Mouse (Mus musculus) MEL (cell line): ENCODE data around the gene Il18r1. TPM values are rescaled to one million over a fixed set of nuclear protein-coding genes. Genes with fewer than 3 reads are reported as not detected.

Experiments used
- DNase-seq: peaks from one replicate; pipeline ENCODE4 v3.0.0; 2011; ENCODE audit warnings: low read depth, low spot score
- H3K27ac ChIP-seq: 2 replicates; pipeline ENCODE4 v1.5.1; 2012; ENCODE audit warnings: low read depth, mild to moderate bottlenecking, control low read depth, low read length, moderate library complexity; ENCODE audit not compliant: control insufficient read depth
- H3K27me3 ChIP-seq, 2 experiments: fragments of 150-350 bp in 1 of 2; sonication (generic) in 1 of 2; 2 replicates each; pipeline ENCODE4 v1.6.1; 2012; ENCODE audit warnings: low read length in 2 of 2, mild to moderate bottlenecking in 2 of 2, improper control_type of control experiment in 1 of 2, moderate library complexity in 1 of 2; ENCODE audit not compliant: insufficient read depth in 2 of 2, control insufficient read depth in 1 of 2
- H3K36me3 ChIP-seq, 2 experiments: 2 replicates each; pipeline ENCODE4 v1.6.1; 2012 to 2014; ENCODE audit warnings: low read length in 2 of 2, improper control_type of control experiment in 1 of 2, inconsistent platforms in 1 of 2, mild to moderate bottlenecking in 1 of 2; ENCODE audit not compliant: insufficient read depth in 2 of 2, control insufficient read depth in 1 of 2
- H3K4me1 ChIP-seq, 2 experiments: fragments of 150-350 bp in 1 of 2; sonication (generic) in 1 of 2; 2 replicates each; pipeline ENCODE4 v1.6.1; 2012; ENCODE audit warnings: low read length in 2 of 2, improper control_type of control experiment in 1 of 2, mild to moderate bottlenecking in 1 of 2; ENCODE audit not compliant: insufficient read depth in 2 of 2, control insufficient read depth in 1 of 2
- H3K4me3 ChIP-seq, 2 experiments: fragments of 150-350 bp in 1 of 2; sonication (generic) in 1 of 2; 2 replicates each; pipeline ENCODE4 v1.5.1; 2012; ENCODE audit warnings: low read depth in 2 of 2, low read length in 2 of 2, mild to moderate bottlenecking in 2 of 2, moderate library complexity in 2 of 2, control low read depth in 1 of 2, improper control_type of control experiment in 1 of 2; ENCODE audit not compliant: control insufficient read depth in 1 of 2, insufficient read depth in 1 of 2
- H3K79me2 ChIP-seq: 2 replicates; pipeline ENCODE4 v1.6.1; 2012; ENCODE audit warnings: mild to moderate bottlenecking, low read length, moderate library complexity; ENCODE audit not compliant: control insufficient read depth, poor library complexity, insufficient read depth
- H3K9ac ChIP-seq: 2 replicates; pipeline ENCODE4 v1.6.1; 2012; ENCODE audit warnings: low read depth, mild to moderate bottlenecking, control low read depth, low read length, moderate library complexity; ENCODE audit not compliant: control insufficient read depth, poor library complexity, severe bottlenecking
- H3K9me3 ChIP-seq: fragments of 150-350 bp; sonication (generic); replicated peaks from 2 replicates; pipeline ENCODE4 v1.6.1; 2012; ENCODE audit warnings: mild to moderate bottlenecking, low read length, improper control_type of control experiment, moderate library complexity; ENCODE audit not compliant: insufficient read depth
- BHLHE40 ChIP-seq: IDR thresholded peaks from 2 replicates; pipeline ENCODE4 v1.6.1; 2012; ENCODE audit warnings: low read depth, mild to moderate bottlenecking, inconsistent platforms, low read length, improper control_type of control experiment, borderline replicate concordance
- CHD1 ChIP-seq: IDR thresholded peaks from 2 replicates; pipeline ENCODE4 v1.6.1; 2012; ENCODE audit warnings: low read depth, mild to moderate bottlenecking, inconsistent platforms, low read length, improper control_type of control experiment
- E2F4 ChIP-seq: IDR thresholded peaks from 2 replicates; pipeline ENCODE4 v1.6.1; 2011; ENCODE audit warnings: low read depth, low read length, improper control_type of control experiment, borderline replicate concordance
- EP300 ChIP-seq, 2 experiments: IDR thresholded peaks; 2 replicates each; pipeline ENCODE4 v1.6.1; 2011; ENCODE audit warnings: improper control_type of control experiment in 2 of 2, low read length in 2 of 2, low read depth in 1 of 2, mild to moderate bottlenecking in 1 of 2
- ETS1 ChIP-seq: IDR thresholded peaks from 2 replicates; pipeline ENCODE4 v1.6.1; 2012; ENCODE audit warnings: low read depth, mild to moderate bottlenecking, inconsistent platforms, low read length, improper control_type of control experiment, moderate library complexity
- GABPA ChIP-seq: IDR thresholded peaks from 2 replicates; pipeline ENCODE4 v1.6.1; 2012; ENCODE audit warnings: low read depth, mild to moderate bottlenecking, inconsistent platforms, low read length, improper control_type of control experiment, moderate library complexity
- GATA1 ChIP-seq: IDR thresholded peaks from 2 replicates; pipeline ENCODE4 v1.6.1; 2011; ENCODE audit warnings: low read depth, low read length, improper control_type of control experiment
- HCFC1 ChIP-seq: IDR thresholded peaks from 2 replicates; pipeline ENCODE4 v1.6.1; 2012; ENCODE audit warnings: low read depth, mild to moderate bottlenecking, inconsistent platforms, low read length, improper control_type of control experiment, moderate library complexity
- MAFK ChIP-seq: IDR thresholded peaks from 2 replicates; pipeline ENCODE4 v1.6.1; 2011; ENCODE audit warnings: low read depth, mild to moderate bottlenecking, low read length, improper control_type of control experiment, borderline replicate concordance
- MEF2A ChIP-seq: IDR thresholded peaks from 2 replicates; pipeline ENCODE4 v1.6.1; 2014; ENCODE audit warnings: low read depth, mild to moderate bottlenecking, inconsistent platforms, low read length, improper control_type of control experiment; ENCODE audit not compliant: poor library complexity, insufficient replicate concordance, severe bottlenecking; ENCODE audit errors: extremely low read depth
- MXI1 ChIP-seq: IDR thresholded peaks from 2 replicates; pipeline ENCODE4 v1.6.1; 2011; ENCODE audit warnings: mild to moderate bottlenecking, low read depth, low read length, improper control_type of control experiment
- MYB ChIP-seq: IDR thresholded peaks from 2 replicates; pipeline ENCODE4 v1.6.1; 2011; ENCODE audit warnings: mild to moderate bottlenecking, low read depth, low read length, improper control_type of control experiment
- MYC ChIP-seq: IDR thresholded peaks from 2 replicates; pipeline ENCODE4 v1.6.1; 2011; ENCODE audit warnings: low read depth, mild to moderate bottlenecking, low read length, improper control_type of control experiment, moderate library complexity
- NRF1 ChIP-seq: IDR thresholded peaks from 2 replicates; pipeline ENCODE4 v1.6.1; 2014; ENCODE audit warnings: low read depth, mild to moderate bottlenecking, inconsistent platforms, low read length, improper control_type of control experiment, moderate library complexity; ENCODE audit not compliant: poor library complexity, insufficient read depth, severe bottlenecking
- POLR2A ChIP-seq, 2 experiments: IDR thresholded peaks; 2 replicates each; pipeline ENCODE4 v1.6.1; 2011 to 2012; ENCODE audit warnings: low read length in 2 of 2, mild to moderate bottlenecking in 2 of 2, control low read depth in 1 of 2, improper control_type of control experiment in 1 of 2, low read depth in 1 of 2, moderate library complexity in 1 of 2; ENCODE audit not compliant: control insufficient read depth in 1 of 2, insufficient read depth in 1 of 2, poor library complexity in 1 of 2
- POLR2AphosphoS2 ChIP-seq: IDR thresholded peaks from 2 replicates; pipeline ENCODE4 v1.6.1; 2011; ENCODE audit warnings: low read length, improper control_type of control experiment
- RCOR1 ChIP-seq: IDR thresholded peaks from 2 replicates; pipeline ENCODE4 v1.6.1; 2012; ENCODE audit warnings: low read depth, mild to moderate bottlenecking, inconsistent platforms, low read length, improper control_type of control experiment
- SIN3A ChIP-seq: IDR thresholded peaks from 2 replicates; pipeline ENCODE4 v1.6.1; 2012; ENCODE audit warnings: low read length, improper control_type of control experiment, inconsistent platforms
- SMC3 ChIP-seq: IDR thresholded peaks from 2 replicates; pipeline ENCODE4 v1.6.1; 2011; ENCODE audit warnings: low read depth, low read length, improper control_type of control experiment
- TAL1 ChIP-seq: IDR thresholded peaks from 2 replicates; pipeline ENCODE4 v1.6.1; 2012; ENCODE audit warnings: mild to moderate bottlenecking, inconsistent platforms, low read length, moderate library complexity, mixed read lengths
- TBP ChIP-seq: IDR thresholded peaks from 2 replicates; pipeline ENCODE4 v1.8.0; 2011; ENCODE audit warnings: low read depth, low read length, improper control_type of control experiment
- TCF12 ChIP-seq: IDR thresholded peaks from 2 replicates; pipeline ENCODE4 v1.6.1; 2014; ENCODE audit warnings: low read depth, mild to moderate bottlenecking, inconsistent platforms, low read length, improper control_type of control experiment, moderate library complexity
- USF1 ChIP-seq: IDR thresholded peaks from 2 replicates; pipeline ENCODE4 v1.6.1; 2014; ENCODE audit warnings: low read depth, mild to moderate bottlenecking, inconsistent platforms, low read length, improper control_type of control experiment, moderate library complexity
- ZC3H11A ChIP-seq: IDR thresholded peaks from 2 replicates; pipeline ENCODE4 v1.6.1; 2012; ENCODE audit warnings: low read depth, mild to moderate bottlenecking, inconsistent platforms, low read length, improper control_type of control experiment
- ZMIZ1 ChIP-seq: IDR thresholded peaks from 2 replicates; pipeline ENCODE4 v1.6.1; 2012; ENCODE audit warnings: low read depth, mild to moderate bottlenecking, inconsistent platforms, low read length, improper control_type of control experiment, moderate library complexity
- ZNF384 ChIP-seq: IDR thresholded peaks from 2 replicates; pipeline ENCODE4 v1.6.1; 2012; ENCODE audit warnings: low read depth, mild to moderate bottlenecking, inconsistent platforms, low read length, improper control_type of control experiment
- polyA plus RNA-seq, 2 experiments: library from polyadenylated mRNA; stranded (reverse) in 1 of 2; unstranded in 1 of 2; fragments of >175 nt in 1 of 2; fragments of >200 nt in 1 of 2; gene quantifications; 2 replicates each; pipeline versions ENCODE4 v1.2.1 to v1.2.4; 2012; ENCODE audit warnings: low replicate concordance in 2 of 2, low read depth in 1 of 2; ENCODE audit not compliant: insufficient read length in 2 of 2, insufficient read depth in 1 of 2, missing spikeins in 1 of 2
- total RNA-seq: library from RNA; depleted of rRNA; stranded (reverse); fragments of 300-350 nt; gene quantifications from 2 replicates; pipeline ENCODE4 v1.2.3, GENCODE M21; 2012

Gene Il18r1
- total and polyA plus RNA-seq, 3 experiments: 0.08 to 0.10 TPM; not detected in 1

- peaks cover 0 to 62% of the 10 kb centered on the region in 2 experiments; a peak in 2 of 4 replicates for H3K36me3 ChIP-seq
- H3K4me3 ChIP-seq: no peak overlapping the region
- peaks cover 33 to 45% of the 10 kb centered on the region in 2 experiments for H3K4me1 ChIP-seq
- no peak for DNase-seq
- no peaks in the 10 kb centered on the region for H3K9me3 ChIP-seq
- H3K9ac ChIP-seq: no peak overlapping the region
- H3K79me2 ChIP-seq: peaks cover 29% of the 10 kb centered on the region
- peak overlapping the region; percentile 7; the same call in 1 of the 2 replicates for H3K27ac ChIP-seq
- no peaks in the 10 kb centered on the region for H3K27me3 ChIP-seq
- no peak for TF ChIP-seq TCF12
- no peak for TF ChIP-seq MYB
- no peak for TF ChIP-seq USF1
- TF ChIP-seq ETS1: no peak
- TF ChIP-seq MEF2A: no peak
- TF ChIP-seq POLR2A (IDR thresholded peaks at IDR 0.05; ENCODE audit: control insufficient read depth in 1 of 2, insufficient read depth in 1 of 2, low read depth in 1 of 2, low read length in 2 of 2, poor library complexity in 1 of 2): no peak
- no peak for TF ChIP-seq TAL1
- no peak for TF ChIP-seq NRF1
- no peak for TF ChIP-seq EP300 (IDR thresholded peaks at IDR 0.05; ENCODE audit: low read depth in 1 of 2, low read length in 2 of 2)
- TF ChIP-seq BHLHE40: no peak
- no peak for TF ChIP-seq ZNF384
Observed at GRCm38 (mm10) chr1:40427901-40428300, 37.5 kb upstream of the Il18r1 start.

GRCm38 (mm10) chr1:40428910-40429675, 36.3 kb upstream of the Il18r1 start, which contains the start of gene Il1rl1:
Gene Il1rl1 (plus strand): TSS chr1:40429570.
- Histone ChIP-seq H3K27ac (peak within 1 kb of the TSS; percentile 93), H3K9me3 (no peaks in the 10 kb centered on the region), H3K36me3 (peaks cover 0 to 62% of the 10 kb centered on the region in 2 experiments; a peak in 2 of 4 replicates), H3K4me3 (peak within 1 kb of the TSS; percentile 56 to 86), H3K9ac (peak within 1 kb of the TSS; percentile 66), H3K27me3 (no peaks in the 10 kb centered on the region), H3K4me1 (peaks cover 24 to 50% of the 10 kb centered on the region in 2 experiments), H3K79me2 (peaks cover 40% of the 10 kb centered on the region)
- TF ChIP-seq E2F4: no peak
- peak; percentile 97 for TF ChIP-seq ETS1
- TF ChIP-seq HCFC1: 0 out of 2 replicates have a peak, but pooled peaks have one; percentile 52
- no peak for TF ChIP-seq MEF2A
- TF ChIP-seq TAL1: peak; percentile 95
- TF ChIP-seq MYB: peak; percentile 90
- peak; percentile 37; the same call in 1 of the 2 replicates for TF ChIP-seq MXI1
- TF ChIP-seq POLR2AphosphoS2: peak; percentile 64; the same call in 1 of the 2 replicates
- peak in 1 of 2 experiments; percentile 64; a peak in 1 of 4 replicates for TF ChIP-seq POLR2A (IDR thresholded peaks at IDR 0.05; ENCODE audit: control insufficient read depth in 1 of 2, insufficient read depth in 1 of 2, low read depth in 1 of 2, low read length in 2 of 2, poor library complexity in 1 of 2)
- no peak for TF ChIP-seq USF1
- no peak for TF ChIP-seq GABPA
- peak; percentile 88 for TF ChIP-seq SIN3A
- peak; percentile 100 for TF ChIP-seq GATA1
- TF ChIP-seq ZC3H11A: no peak
- TF ChIP-seq SMC3: no peak
- peak; percentile 99 for TF ChIP-seq TCF12
- TF ChIP-seq ZNF384: peak; percentile 79
- peak; percentile 91 for TF ChIP-seq TBP
- peak; percentile 99 for TF ChIP-seq EP300 (IDR thresholded peaks at IDR 0.05; ENCODE audit: low read depth in 1 of 2, low read length in 2 of 2)
- TF ChIP-seq CHD1: no peak
- peak; percentile 26; the same call in 1 of the 2 replicates for TF ChIP-seq MAFK
- TF ChIP-seq ZMIZ1: peak; percentile 96
- peak; percentile 47; the same call in 1 of the 2 replicates for TF ChIP-seq MYC
- TF ChIP-seq RCOR1: peak; percentile 91
- peak; percentile 87 for DNase-seq
